Mouse (Mus musculus) liver, postnatal 0 days (tissue): ENCODE data around the gene Ncoa7.

Experiments
- CTCF ChIP-seq: sonication (generic); IDR thresholded peaks from 2 replicates; pipeline ENCODE4 v1.5.1; 2016; ENCODE audit warnings: antibody characterized with exemption, low read depth
- EP300 ChIP-seq: IDR thresholded peaks from 2 replicates; pipeline ENCODE4 v1.6.1; 2016; ENCODE audit warnings: antibody characterized with exemption, low read depth, mild to moderate bottlenecking

GRCm38 (mm10) chr10:30791016-30791415 lies 12.1 kb downstream of the Ncoa7 start:
- TF ChIP-seq EP300 (no peak), CTCF (no peak)
